Comparison of ENCODE assay signal across 9 mouse cellular contexts in genomic region chr3:93014378-93014801, GRCm38 (mm10). TPM values are rescaled to one million over a fixed set of nuclear protein-coding genes. Genes with fewer than 3 reads are reported as not detected.
DNase-seq lines count a peak whose midpoint lies in the region; ATAC-seq and TF ChIP-seq lines count a peak whose summit lies in the region.
"Had no signal": no experiment of that assay in that cellular context is flagged by ENCODE, and none has a peak within 500 bp of the region (broad histone marks: within the 10 kb centered on the region; RNA-seq: fewer than 3 reads in every experiment).

No protein-coding gene starts in this region.

- TF ChIP-seq POLR2A in heart, adult 2 months (IDR thresholded peaks at IDR 0.05; ENCODE audit: insufficient read depth, low read depth, low read length), result no peak

- DNase-seq in heart, adult 2 months, result peak; percentile 11 to 21
- no peak for DNase-seq in heart, adult 8-10 months (ENCODE audit: low spot score)
- DNase-seq in embryo, embryonic 10.5 days (ENCODE audit: low spot score), result peak; percentile 83
- peak; percentile 35 for DNase-seq in kidney, postnatal 14 days
- DNase-seq in retina, postnatal 7 days (ENCODE audit: low read depth, low spot score), result peak; percentile 5

- ATAC-seq in heart, embryonic 13.5 days (ENCODE audit: extremely low read depth, insufficient number of reproducible peaks, low FRiP score, low TSS enrichment), result no peak; the same call in 1 of the 2 replicates
- ATAC-seq in liver, embryonic 15.5 days (ENCODE audit: insufficient read depth), result no peak
- no peak for ATAC-seq in granulocyte monocyte progenitor cell, adult 5-6 weeks (replicated peaks; ENCODE audit: poor library complexity, severe bottlenecking)

- H3K79me2 ChIP-seq in heart, adult 2 months (replicated peaks; ENCODE audit: control insufficient read depth, insufficient read depth, low read length), result no peaks in the 10 kb centered on the region

- 1% methylated on average over 24 of the region's 24 CpGs for WGBS in heart, adult 2 months
- under 1% methylated on average over 24 of the region's 24 CpGs for WGBS in heart, embryonic 13.5 days
- 3% methylated on average over 24 of the region's 24 CpGs for WGBS in liver, embryonic 15.5 days (ENCODE audit: insufficient replicate concordance)

- H3K4me1 ChIP-seq in heart, adult 2 months (ENCODE audit: control insufficient read depth, insufficient read depth, low read length), result no peaks in the 10 kb centered on the region
- peaks cover 10% of the 10 kb centered on the region; the same call in 1 of the 2 replicates for H3K4me1 ChIP-seq in heart, embryonic 13.5 days
- H3K4me1 ChIP-seq in liver, embryonic 15.5 days (replicated peaks), result no peaks in the 10 kb centered on the region

- peak overlapping the region; percentile 8; the same call in 1 of the 2 replicates for H3K4me3 ChIP-seq in heart, adult 2 months
- H3K4me3 ChIP-seq in heart, embryonic 13.5 days, result peak overlapping the region; percentile 61
- peak overlapping the region; percentile 34 for H3K4me3 ChIP-seq in liver, embryonic 15.5 days (replicated peaks)

- H3K36me3 ChIP-seq in heart, adult 2 months (ENCODE audit: control insufficient read depth, insufficient read depth, low read length), result no peaks in the 10 kb centered on the region
- no peaks in the 10 kb centered on the region for H3K36me3 ChIP-seq in heart, embryonic 13.5 days
- H3K36me3 ChIP-seq in liver, embryonic 15.5 days (replicated peaks), result no peaks in the 10 kb centered on the region

- intact Hi-C loops in heart, adult 2 months (cut with DNase I), result no loop called here

- TF ChIP-seq CTCF in heart, adult 2 months (IDR thresholded peaks at IDR 0.05), result no peak

- H3K9me3 ChIP-seq in heart, embryonic 13.5 days, result no peaks in the 10 kb centered on the region
- H3K9me3 ChIP-seq in liver, embryonic 15.5 days (replicated peaks), result no peaks in the 10 kb centered on the region

- H3K9ac ChIP-seq in heart, adult 2 months (ENCODE audit: low read depth, low read length), result no peak overlapping the region
- H3K9ac ChIP-seq in heart, embryonic 13.5 days, result peak overlapping the region; percentile 76
- H3K9ac ChIP-seq in liver, embryonic 15.5 days, result no peak overlapping the region

- TF ChIP-seq EP300 in heart, adult 2 months (IDR thresholded peaks at IDR 0.05; ENCODE audit: insufficient read depth, low read depth, low read length), result no peak

- H3K4me2 ChIP-seq in heart, embryonic 13.5 days, result peak overlapping the region; percentile 85
- H3K4me2 ChIP-seq in liver, embryonic 15.5 days, result peak overlapping the region; percentile 53

- H3K27ac ChIP-seq in heart, adult 2 months, result no peak overlapping the region
- H3K27ac ChIP-seq in heart, embryonic 13.5 days (replicated peaks), result no peak overlapping the region
- no peak overlapping the region for H3K27ac ChIP-seq in liver, embryonic 15.5 days (replicated peaks)
- H3K27ac ChIP-seq: macrophage had no signal

- peaks cover 2% of the 10 kb centered on the region for H3K27me3 ChIP-seq in heart, adult 2 months (ENCODE audit: control insufficient read depth, insufficient read depth, low read length)
- H3K27me3 ChIP-seq in heart, embryonic 13.5 days (replicated peaks), result peaks cover 8% of the 10 kb centered on the region; the same call in 1 of the 2 replicates
- peaks cover 18% of the 10 kb centered on the region for H3K27me3 ChIP-seq in liver, embryonic 15.5 days

RNA-seq across cellular contexts. Expression of gene Crct1, which starts 1.1 kb away (rescaled TPM):
- not detected for total RNA-seq in heart, adult 2 months (2021)
- polyA plus RNA-seq in heart, adult 2 months (2012; rRNA removed), result not detected in 2 replicates
- total RNA-seq in heart, adult 8-10 months (2022), result not detected
- polyA plus RNA-seq in heart, embryonic 13.5 days (2015; fragmentation: Nextera tagmentation; extraction: Ambion mirVana), result 0.43 TPM in 1 of 2 replicates, not detected in the other
- not detected in 2 replicates for polyA plus RNA-seq in liver, embryonic 15.5 days (2015; fragmentation: Nextera tagmentation; extraction: Ambion mirVana)
- total RNA-seq in granulocyte monocyte progenitor cell, adult 5-6 weeks (2014; fragmentation: Nextera tagmentation), result not detected in 2 replicates
- not detected in 2 replicates for total RNA-seq in granulocyte monocyte progenitor cell, adult 5-6 weeks (2017)
- polyA plus RNA-seq: macrophage had no signal

RNA-seq across cellular contexts. Expression of gene Lce1m, which starts 4.5 kb away (rescaled TPM):
- total RNA-seq in heart, adult 2 months (2021), result not detected
- not detected in 2 replicates for polyA plus RNA-seq in heart, adult 2 months (2012; rRNA removed)
- total RNA-seq in heart, adult 8-10 months (2022), result not detected
- polyA plus RNA-seq in heart, embryonic 13.5 days (2015; fragmentation: Nextera tagmentation; extraction: Ambion mirVana), result not detected in 2 replicates
- polyA plus RNA-seq in liver, embryonic 15.5 days (2015; fragmentation: Nextera tagmentation; extraction: Ambion mirVana), result not detected in 2 replicates
- total RNA-seq in granulocyte monocyte progenitor cell, adult 5-6 weeks (2014; fragmentation: Nextera tagmentation), result not detected in 2 replicates
- not detected in 2 replicates for total RNA-seq in granulocyte monocyte progenitor cell, adult 5-6 weeks (2017)
- polyA plus RNA-seq: macrophage had no signal

RNA-seq across cellular contexts. Expression of gene Lce3f, which starts 22.4 kb away (rescaled TPM):
- total RNA-seq in heart, adult 2 months (2021), result not detected
- polyA plus RNA-seq in heart, adult 2 months (2012; rRNA removed), result not detected in 2 replicates
- not detected for total RNA-seq in heart, adult 8-10 months (2022)
- not detected in 2 replicates for polyA plus RNA-seq in heart, embryonic 13.5 days (2015; fragmentation: Nextera tagmentation; extraction: Ambion mirVana)
- not detected in 2 replicates for polyA plus RNA-seq in liver, embryonic 15.5 days (2015; fragmentation: Nextera tagmentation; extraction: Ambion mirVana)
- not detected in 2 replicates for total RNA-seq in granulocyte monocyte progenitor cell, adult 5-6 weeks (2014; fragmentation: Nextera tagmentation)
- not detected in 2 replicates for total RNA-seq in granulocyte monocyte progenitor cell, adult 5-6 weeks (2017)
- polyA plus RNA-seq: macrophage had no signal

RNA-seq across cellular contexts. Expression of gene Lce3e, which starts 47.5 kb away (rescaled TPM):
- not detected for total RNA-seq in heart, adult 2 months (2021)
- not detected in 2 replicates for polyA plus RNA-seq in heart, adult 2 months (2012; rRNA removed)
- not detected for total RNA-seq in heart, adult 8-10 months (2022)
- polyA plus RNA-seq in heart, embryonic 13.5 days (2015; fragmentation: Nextera tagmentation; extraction: Ambion mirVana), result not detected in 2 replicates
- not detected in 2 replicates for polyA plus RNA-seq in liver, embryonic 15.5 days (2015; fragmentation: Nextera tagmentation; extraction: Ambion mirVana)
- total RNA-seq in granulocyte monocyte progenitor cell, adult 5-6 weeks (2014; fragmentation: Nextera tagmentation), result not detected in 2 replicates
- total RNA-seq in granulocyte monocyte progenitor cell, adult 5-6 weeks (2017), result not detected in 2 replicates
- polyA plus RNA-seq: macrophage had no signal

RNA-seq across cellular contexts. Expression of gene Gm4858, which starts 54.2 kb away (rescaled TPM):
- total RNA-seq in heart, adult 2 months (2021), result not detected
- polyA plus RNA-seq in heart, adult 2 months (2012; rRNA removed), result not detected in 2 replicates
- not detected for total RNA-seq in heart, adult 8-10 months (2022)
- not detected in 2 replicates for polyA plus RNA-seq in heart, embryonic 13.5 days (2015; fragmentation: Nextera tagmentation; extraction: Ambion mirVana)
- not detected in 2 replicates for polyA plus RNA-seq in liver, embryonic 15.5 days (2015; fragmentation: Nextera tagmentation; extraction: Ambion mirVana)
- total RNA-seq in granulocyte monocyte progenitor cell, adult 5-6 weeks (2014; fragmentation: Nextera tagmentation), result not detected in 2 replicates
- not detected in 2 replicates for total RNA-seq in granulocyte monocyte progenitor cell, adult 5-6 weeks (2017)
- polyA plus RNA-seq: macrophage had no signal

Comparison
In these comparisons a context has a peak if more than half of its experiments do, and no peak if none do; other contexts are left out.
1. H3K4me3 ChIP-seq: peak in every context shown above with its lines; median percentile 61 in heart, embryonic 13.5 days; 34 in liver, embryonic 15.5 days; 8 in heart, adult 2 months.